Mouse (Mus musculus) adrenal gland, adult 8-10 months (tissue): ENCODE data around the gene Pdcd4. TPM values are rescaled to one million over a fixed set of nuclear protein-coding genes. Genes with fewer than 3 reads are reported as not detected.
"Not testable (repeated sequence)": the region's sequence is repeated elsewhere in the genome, so short reads cannot be mapped to it uniquely, and the experiment has no call there.

Experiments
- DNase-seq: peaks from one replicate; pipeline ENCODE4 v3.0.0; 2022
- total RNA-seq, 4 experiments: library from RNA; stranded (reverse); gene quantifications; 2 replicates each; pipeline ENCODE4 v1.2.4; 2022

The Pdcd4 gene
- total RNA-seq, 4 experiments from 2014 or later: 97.1 to 122 (median 103) TPM

GRCm38 (mm10) chr19:53957513-53957912 lies 65.5 kb downstream of the Pdcd4 start:
- no peak for DNase-seq

DNA sequence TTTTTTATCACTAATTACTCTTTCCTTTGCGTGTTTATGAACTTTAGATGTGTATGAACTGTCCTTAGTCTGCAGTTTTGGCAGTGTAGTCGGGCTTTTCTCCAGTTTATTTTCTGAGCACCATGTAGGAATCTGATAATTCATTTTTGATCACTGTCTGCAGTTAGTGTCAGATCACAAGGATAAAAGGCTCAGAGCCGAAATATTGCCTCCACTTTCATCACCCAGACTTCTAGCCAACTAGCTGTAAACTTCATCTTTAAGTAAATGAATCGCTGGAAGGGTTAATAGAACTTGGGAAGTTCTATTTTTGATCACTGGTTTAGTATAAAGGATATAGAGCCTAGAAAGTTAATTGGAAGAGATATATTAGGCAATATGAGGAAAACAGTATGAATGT lies 70.5 kb downstream of the Pdcd4 start:
- DNase-seq: no peak

- DNase-seq: not testable (repeated sequence)
These were observed 72.3 kb downstream of the Pdcd4 start for GRCm38 (mm10) chr19:53964347-53964746.

GRCm38 (mm10) chr19:53964910-53965633 lies 73.0 kb downstream of the Pdcd4 start:
- DNase-seq: no peak

DNA sequence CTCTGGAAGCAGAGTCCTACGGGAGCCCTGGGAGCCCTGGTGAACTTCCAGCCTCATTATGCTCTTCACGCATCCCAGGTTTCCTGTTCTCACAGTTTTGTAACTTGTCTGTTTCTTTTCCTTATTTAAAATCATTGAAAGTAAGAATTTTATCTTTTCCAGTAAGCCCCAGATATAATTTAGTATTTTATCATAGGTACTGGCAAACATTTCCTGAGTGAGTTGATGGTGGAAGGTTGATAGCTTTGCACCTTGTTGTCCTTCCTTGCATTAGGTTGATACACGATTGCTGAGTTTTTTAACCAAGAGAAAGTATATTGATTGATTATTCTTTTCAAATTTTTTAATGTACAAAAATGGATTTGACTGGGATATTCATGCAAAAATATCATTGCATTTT lies 77.2 kb downstream of the Pdcd4 start:
- DNase-seq: no peak

DNA sequence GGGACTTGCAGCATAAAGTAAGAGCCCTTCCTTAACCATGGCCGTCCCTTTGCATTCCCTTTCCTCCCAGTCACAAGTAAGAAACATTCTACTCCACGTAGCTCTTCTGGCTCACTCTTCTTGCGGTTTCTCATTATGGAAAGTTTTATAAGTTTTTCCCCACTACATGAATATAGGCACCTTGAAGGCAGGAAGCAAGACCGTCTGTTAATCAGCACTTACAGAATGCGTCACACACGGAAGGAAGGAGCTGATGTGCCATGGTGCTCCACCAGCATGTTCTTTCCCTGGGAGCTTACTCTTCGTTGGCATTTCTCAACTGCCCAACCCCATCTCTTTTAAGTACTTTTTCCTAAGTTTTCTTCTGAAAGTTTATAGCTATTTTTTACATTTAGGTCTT lies 79.9 kb downstream of the Pdcd4 start:
- no peak for DNase-seq

- no peak for DNase-seq
These were observed 81.6 kb downstream of the Pdcd4 start for GRCm38 (mm10) chr19:53973656-53974055.

Other genes with a start within 250 kb of the Pdcd4 start
- gene Rbm20, start 214.9 kb upstream of the Pdcd4 start, total RNA-seq: 1 to 10 TPM; 1.4 to 1.9 (median 1.7) TPM
- gene Shoc2, start 52.1 kb downstream of the Pdcd4 start, total RNA-seq: 10 to 100 TPM; 38.1 to 46.5 (median 41.9) TPM
- gene Bbip1, start 52.4 kb downstream of the Pdcd4 start, total RNA-seq: 10 to 100 TPM; 21.2 to 30.7 (median 26.0) TPM
- gene Adra2a, start 151.9 kb downstream of the Pdcd4 start, total RNA-seq: under 1 TPM; 0.25 to 0.56 (median 0.38) TPM